23 mouse cellular contexts compared by ENCODE assay signal in genomic region chr9:91077490-91077889, GRCm38 (mm10).
"Had no signal": no experiment of that assay in that cellular context is flagged by ENCODE, and none has a peak within 500 bp of the region (broad histone marks: within the 10 kb centered on the region; RNA-seq: fewer than 3 reads in every experiment).

No protein-coding gene starts in this region.

- H3K4me2 ChIP-seq: heart, embryonic 12.5 days; hindbrain, embryonic 13.5 days; hindbrain, embryonic 15.5 days; kidney, embryonic 15.5 days; limb, embryonic 13.5 days; limb, embryonic 15.5 days had no signal

- H3K9ac ChIP-seq: heart, embryonic 12.5 days; hindbrain, embryonic 13.5 days; hindbrain, embryonic 15.5 days; kidney, embryonic 15.5 days; limb, embryonic 13.5 days; limb, embryonic 15.5 days had no signal

- DNase-seq: gastrocnemius, adult 2 months; gastrocnemius, postnatal 10 days; gastrocnemius, postnatal 25 days; heart, adult 18-20 months; heart, postnatal 10 days; kidney, adult 11 months; kidney, adult 2 months; kidney, adult 9 months; kidney, postnatal 14 days; kidney, postnatal 36 days; layer of hippocampus, adult 9-11 months; layer of hippocampus, postnatal 36 days; left cerebral cortex, postnatal 4 days had no signal

- H3K9me3 ChIP-seq: heart, embryonic 10.5 days; hindbrain, embryonic 13.5 days; hindbrain, embryonic 15.5 days; kidney, embryonic 15.5 days; limb, embryonic 13.5 days; limb, embryonic 15.5 days had no signal

- H3K4me1 ChIP-seq: heart, embryonic 10.5 days; heart, embryonic 12.5 days; hindbrain, embryonic 13.5 days; hindbrain, embryonic 15.5 days; kidney, embryonic 15.5 days; limb, embryonic 15.5 days had no signal

- H3K27me3 ChIP-seq: heart, embryonic 12.5 days; hindbrain, embryonic 13.5 days; hindbrain, embryonic 15.5 days; kidney, embryonic 15.5 days; limb, embryonic 13.5 days; limb, embryonic 15.5 days had no signal

- ATAC-seq: hindbrain, postnatal 0 days; intestine, embryonic 16.5 days had no signal

- H3K27ac ChIP-seq: gastrocnemius, adult 2 months; heart, embryonic 10.5 days; hindbrain, embryonic 13.5 days; hindbrain, embryonic 15.5 days; hindbrain, postnatal 0 days; kidney, embryonic 15.5 days; kidney, postnatal 0 days; limb, embryonic 13.5 days; limb, embryonic 15.5 days had no signal

- H3K36me3 ChIP-seq: heart, embryonic 10.5 days; heart, embryonic 12.5 days; hindbrain, embryonic 13.5 days; hindbrain, embryonic 15.5 days; kidney, embryonic 15.5 days; limb, embryonic 13.5 days; limb, embryonic 15.5 days had no signal

- H3K4me3 ChIP-seq: gastrocnemius, adult 2 months; heart, embryonic 10.5 days; heart, embryonic 12.5 days; hindbrain, embryonic 13.5 days; hindbrain, embryonic 15.5 days; kidney, embryonic 15.5 days; limb, embryonic 13.5 days; limb, embryonic 15.5 days had no signal
